Mouse (Mus musculus) retina, postnatal 7 days (tissue): ENCODE results near the gene Kptn.

Experiments
- DNase-seq: peaks from one replicate; pipeline ENCODE4 v3.0.0-alpha.2; 2012; ENCODE audit warnings: low read depth, low spot score

The Kptn gene

DNA sequence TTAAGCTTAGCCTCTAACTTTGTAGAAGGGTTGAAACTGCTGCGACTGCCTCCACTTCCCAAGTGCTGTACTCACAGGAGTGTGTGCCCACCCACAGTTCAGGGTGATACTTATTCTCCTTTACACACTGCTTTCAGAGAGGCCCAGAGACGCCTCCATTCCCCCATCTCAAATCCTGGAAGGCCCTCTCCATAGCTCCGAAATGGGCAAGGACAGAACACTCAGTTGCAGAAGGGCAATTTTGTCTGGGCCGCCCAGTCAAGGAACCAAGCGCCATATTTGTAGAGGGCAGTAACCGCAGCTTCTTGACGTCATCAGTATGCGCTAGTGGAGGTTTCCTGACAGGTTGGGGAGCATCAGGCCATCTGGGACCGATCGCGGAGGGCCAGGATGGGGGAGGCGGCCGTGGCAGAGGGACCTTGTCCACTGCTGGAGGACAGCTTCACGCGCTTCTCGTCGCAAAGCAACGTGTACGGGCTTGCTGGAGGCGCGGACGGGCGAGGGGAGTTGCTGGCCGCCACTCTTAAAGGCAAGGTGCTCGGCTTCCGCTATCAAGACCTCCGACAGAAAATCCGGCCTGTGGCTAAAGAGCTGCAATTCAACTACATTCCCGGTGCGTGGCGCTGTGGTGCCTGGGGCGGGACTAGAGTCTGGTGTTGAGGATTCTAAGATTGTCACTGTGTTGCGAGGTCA lies at the start of gene Kptn:
TSS of gene Kptn (plus strand) at position 327 of the 693 bp plus-strand sequence.
- peak; percentile 90 for DNase-seq

GRCm38 (mm10) chr7:16070846-16071245 lies 48.8 kb upstream of the Kptn start:
- DNase-seq, result no peak

DNA sequence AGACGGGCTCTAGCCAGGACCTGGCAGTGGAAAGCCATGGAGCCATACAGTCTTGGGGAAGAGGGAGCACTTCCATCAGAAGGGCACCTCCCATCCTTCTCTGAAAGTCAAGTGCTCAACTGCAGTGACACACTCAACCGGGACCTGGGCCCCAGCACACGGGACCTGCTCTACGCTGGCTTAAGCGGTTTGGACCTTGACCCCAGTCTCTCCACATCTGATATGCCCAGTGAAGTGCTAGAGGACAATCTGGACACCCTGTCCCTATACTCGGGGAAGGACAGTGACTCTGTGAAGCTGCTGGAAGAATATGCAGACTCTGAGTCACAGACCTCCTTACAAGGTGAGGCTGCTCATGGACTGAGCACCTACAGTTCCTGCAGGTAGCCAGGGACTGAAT lies 47.8 kb upstream of the Kptn start:
- DNase-seq, result no peak

- no peak for DNase-seq
Measured at GRCm38 (mm10) chr7:16079947-16080346, 39.7 kb upstream of the Kptn start.

DNA sequence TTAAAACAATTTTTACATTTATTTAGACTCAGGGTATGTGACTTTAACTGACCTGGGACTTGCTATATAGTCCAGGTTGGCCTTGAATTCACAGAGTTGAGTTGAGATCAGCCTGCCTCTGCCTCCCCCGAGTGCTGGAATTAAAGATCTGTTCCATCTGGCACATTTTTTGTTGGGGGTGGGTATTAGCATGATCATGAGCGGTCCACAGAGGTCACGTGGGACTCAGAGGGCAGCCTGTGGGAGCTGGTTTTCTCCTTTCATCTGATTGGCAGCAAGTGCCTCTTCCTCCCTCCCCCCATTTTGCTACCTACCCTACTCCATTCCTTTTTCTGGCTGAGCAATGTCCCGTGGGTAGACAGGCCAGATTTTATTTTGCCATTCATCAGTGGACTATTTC lies 39.1 kb upstream of the Kptn start:
- DNase-seq, result no peak

GRCm38 (mm10) chr7:16083361-16083760 lies 36.3 kb upstream of the Kptn start:
- no peak for DNase-seq

DNA sequence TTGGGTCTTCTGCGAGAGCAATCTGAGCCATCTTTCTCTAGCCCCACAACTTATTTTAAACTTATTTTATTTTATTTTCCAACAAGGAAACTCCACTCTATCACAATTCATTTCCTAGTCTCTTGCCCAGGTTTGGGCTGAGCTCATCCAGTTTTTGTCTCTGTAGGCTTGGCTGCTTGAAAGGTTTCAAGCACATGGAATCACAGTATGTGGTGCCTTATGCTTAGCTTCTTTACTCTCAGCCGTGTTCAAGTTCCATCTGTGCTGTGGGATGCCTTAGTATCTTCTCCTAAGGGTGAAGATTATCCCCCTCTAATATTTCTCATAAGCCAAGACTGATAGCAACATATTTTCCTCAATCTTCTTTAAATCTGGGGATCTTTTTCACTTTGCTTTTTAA lies 32.1 kb upstream of the Kptn start:
- DNase-seq, result no peak

DNA sequence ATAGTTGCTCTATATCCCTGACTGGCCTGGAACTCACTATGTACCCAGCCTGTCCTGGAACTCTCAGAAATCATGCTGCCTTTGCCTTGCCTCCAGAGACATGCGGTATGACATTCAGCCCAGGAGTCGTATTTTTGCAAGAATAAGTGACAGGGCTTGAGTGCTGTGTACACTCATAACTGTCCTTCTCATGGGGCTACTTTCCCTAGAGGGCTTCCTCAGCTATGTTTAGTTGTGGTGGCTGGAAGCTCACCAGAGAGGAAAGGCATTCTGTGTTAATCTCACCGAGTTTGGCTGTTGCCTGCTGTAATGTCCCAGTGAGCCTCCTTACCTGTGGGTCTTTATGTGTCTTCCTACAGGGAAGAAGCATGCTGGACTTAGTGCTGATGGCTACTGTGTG lies 25.1 kb upstream of the Kptn start:
- DNase-seq, result no peak

DNA sequence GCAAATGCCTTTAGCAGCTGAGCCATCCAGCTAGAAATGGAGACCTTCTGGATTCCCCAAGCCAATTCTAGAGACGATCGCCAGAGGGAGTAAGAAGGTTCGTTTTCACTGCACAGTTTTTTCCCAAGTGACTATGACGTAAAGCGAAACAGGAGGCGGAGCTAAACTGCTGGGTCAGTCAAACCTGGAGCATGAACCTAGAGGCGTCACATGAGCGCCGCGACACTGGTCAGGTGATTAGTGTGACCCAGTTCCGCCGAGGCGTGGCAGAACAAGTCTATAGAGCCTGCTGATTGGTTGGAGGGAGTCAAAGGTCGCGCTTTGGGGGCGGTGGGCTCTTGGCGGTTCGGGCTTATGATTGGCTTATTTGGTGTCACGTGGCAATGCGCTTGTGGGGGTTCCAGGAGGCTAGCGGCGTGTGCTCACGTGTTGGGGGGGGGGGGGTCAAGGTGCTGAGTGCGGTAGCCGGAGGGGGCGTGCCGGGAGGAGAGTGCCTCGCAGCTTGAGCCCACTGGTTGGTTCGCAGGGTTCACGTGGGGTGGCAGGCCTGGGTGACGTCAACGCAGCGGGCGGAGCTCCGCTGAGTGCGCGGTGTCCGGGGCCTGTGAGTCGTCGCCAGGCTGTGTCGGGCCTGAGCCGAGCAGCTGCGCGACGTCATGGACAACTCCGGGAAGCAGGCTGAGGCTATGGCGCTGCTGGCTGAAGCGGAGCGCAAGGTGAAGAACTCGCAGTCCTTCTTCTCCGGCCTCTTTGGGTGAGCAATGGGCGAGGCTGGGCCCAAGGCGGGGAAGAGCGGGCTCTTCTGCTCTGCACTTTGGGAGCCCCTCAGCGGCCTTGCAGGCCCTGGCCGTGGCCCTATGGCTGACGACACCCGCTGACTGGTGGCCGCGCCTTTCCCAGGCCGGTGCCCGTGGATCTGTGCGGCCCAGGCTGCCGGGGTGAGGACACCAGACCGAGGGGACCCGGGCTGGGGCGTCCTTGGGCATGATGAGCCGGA lies 21.4 kb upstream of the Kptn start, which contains the start of gene Napa:
TSS of gene Napa (plus strand) at position 438 of the 997 bp plus-strand sequence.
- DNase-seq, result peak; percentile 99

DNA sequence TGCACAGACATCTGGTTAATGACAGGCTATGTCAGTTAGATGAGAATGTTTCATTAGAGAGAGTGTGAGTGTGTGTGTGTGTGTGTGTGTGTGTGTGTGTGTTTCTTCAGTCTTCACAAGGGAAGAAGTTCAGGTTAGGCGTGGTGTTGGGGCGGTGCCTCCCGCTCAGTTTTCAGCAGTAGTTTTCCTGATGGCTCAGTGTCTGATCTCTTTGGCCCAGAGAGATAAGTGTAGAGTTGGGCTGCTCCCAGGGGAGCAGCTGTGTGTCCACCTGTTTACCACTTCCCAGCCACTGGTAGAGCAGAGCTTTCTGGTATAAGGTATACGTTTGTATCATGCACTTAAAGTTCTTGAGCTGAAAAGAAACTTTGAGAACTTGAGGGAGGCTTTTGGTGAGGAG lies 19.8 kb upstream of the Kptn start:
- no peak for DNase-seq

DNA sequence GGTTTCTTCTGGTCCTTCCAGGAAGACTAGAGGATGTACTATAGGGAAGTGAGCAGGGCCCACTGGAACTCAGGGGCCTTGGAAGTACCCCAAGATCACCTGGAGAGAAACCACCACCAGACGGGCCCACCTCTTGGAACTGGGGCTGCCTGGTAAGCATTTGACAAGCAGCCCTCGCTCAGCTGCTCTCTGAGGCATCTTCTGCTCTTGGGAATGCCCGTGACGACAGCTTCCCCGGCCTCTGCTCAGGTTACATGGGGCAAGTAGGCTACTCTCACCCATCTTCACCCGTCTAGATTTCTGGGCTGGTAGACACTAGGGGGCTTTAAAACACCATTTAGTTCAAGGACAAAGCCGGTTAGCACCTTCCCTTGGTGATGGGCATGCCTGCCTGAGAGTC lies 18.6 kb upstream of the Kptn start:
- no peak for DNase-seq

- no peak for DNase-seq
Measured at GRCm38 (mm10) chr7:16101726-16102475, 17.8 kb upstream of the Kptn start.

DNA sequence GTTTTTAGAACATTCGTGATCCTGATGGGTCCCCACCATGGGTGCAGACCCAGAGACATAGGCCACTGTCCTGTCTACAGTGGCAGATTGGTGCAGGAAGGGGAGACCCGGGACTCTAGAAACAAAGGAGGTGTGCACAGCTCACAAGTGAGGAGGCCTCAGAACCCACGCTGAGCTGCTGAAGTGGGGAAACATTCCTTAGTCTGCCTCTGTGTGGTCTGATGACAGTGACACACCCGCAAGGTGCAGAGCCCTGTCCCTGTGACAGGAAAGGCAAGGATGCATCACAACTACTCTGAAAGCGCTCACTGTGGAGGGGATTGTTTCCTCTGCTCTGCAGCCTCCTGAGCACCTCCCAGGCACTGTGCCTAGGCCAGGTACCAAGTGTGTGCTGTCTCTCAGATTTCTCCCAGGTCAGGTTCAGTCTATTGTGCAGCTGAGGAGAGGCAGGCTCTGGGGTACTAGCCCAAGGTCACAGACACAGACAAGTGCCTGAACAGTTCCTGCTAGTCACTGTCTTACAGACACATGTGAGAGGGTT lies 16.9 kb upstream of the Kptn start:
- no peak for DNase-seq

DNA sequence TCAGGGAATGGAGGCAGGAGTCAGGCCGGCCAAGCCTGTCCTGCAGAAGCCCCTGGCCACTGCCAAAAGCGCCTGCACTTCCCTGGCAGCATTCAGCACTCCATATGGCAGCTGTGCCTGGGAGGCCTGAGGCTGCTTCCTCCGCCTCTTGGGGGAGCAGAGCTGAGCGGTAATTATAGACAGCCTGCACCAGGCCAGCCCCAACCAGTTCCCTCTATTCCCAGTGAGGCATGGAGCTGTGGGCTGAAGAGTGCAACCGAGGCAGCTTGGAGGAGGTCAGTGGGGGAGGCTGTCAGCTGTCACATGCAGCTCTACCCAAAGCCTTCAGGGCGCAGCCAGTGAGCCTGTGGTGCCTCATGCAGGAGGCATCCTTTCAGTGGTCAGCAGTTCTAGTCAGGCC lies 15.9 kb upstream of the Kptn start:
- no peak for DNase-seq

DNA sequence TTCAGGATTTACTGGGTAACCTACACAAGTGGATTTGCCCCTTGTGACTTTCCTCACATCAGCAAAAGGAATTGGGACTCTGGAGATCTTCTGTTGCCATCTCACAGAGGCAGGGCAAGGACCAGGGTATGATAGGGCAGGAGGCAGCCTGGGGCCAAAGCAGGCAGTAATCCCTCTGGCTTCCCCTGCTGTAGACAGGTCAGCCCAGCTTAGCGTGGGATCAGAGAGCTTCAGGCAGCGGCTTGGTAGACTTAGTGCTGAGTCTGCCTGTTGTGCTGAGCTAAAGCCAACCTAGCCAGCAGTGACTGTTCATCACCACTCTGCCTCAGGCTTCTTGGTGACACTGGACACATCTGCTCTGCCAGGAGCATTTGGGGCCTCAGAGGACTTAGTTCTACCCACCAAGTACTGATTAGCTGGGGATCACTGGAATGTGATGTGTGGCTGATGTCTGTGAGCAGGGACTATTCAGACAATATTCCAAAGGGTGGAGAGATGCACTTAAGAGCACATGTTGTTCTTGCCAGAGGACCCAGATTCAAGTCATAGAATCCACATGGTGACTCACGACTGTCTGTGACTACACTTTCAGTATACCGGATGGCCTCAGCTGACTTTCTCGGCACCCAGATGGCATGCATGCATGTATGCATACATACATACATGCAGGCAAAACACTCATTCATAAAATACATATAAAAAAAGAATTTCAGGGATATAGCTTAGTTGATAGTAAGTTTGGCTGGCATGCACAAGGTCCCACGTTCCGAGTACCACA lies 14.9 kb upstream of the Kptn start:
- DNase-seq, result peak; percentile 65

DNA sequence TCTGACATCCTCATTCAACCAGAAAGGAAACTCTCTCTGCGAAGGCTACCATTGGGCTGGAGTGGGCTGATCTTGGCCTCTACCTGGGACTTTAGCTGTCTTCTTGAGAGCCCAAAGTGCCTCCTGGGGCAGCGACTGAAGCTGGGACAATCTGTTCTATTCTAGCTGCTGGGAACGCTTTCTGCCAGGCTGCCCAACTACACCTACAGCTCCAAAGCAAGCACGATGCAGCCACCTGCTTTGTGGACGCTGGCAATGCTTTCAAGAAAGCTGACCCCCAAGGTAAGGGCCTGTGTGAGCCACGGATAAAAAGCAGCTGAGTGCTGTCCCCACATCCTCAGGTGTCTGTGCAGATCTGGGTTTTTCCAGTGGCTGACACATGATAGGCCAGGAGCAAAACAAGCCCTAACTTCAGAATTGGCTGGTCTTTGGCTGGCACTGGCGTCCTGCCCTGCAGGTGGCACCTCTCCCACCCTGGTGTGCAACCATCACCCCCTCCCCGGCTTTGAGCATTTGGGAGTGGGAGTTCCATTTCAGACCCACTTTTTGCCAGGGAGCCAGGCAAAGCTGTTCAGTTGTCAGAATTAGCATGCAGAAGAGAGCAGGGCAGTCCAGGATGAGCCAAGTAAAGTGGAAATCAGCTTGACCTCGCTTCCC lies 10.7 kb upstream of the Kptn start:
- DNase-seq, result no peak

- no peak for DNase-seq
Measured at GRCm38 (mm10) chr7:16110158-16110557, 9.5 kb upstream of the Kptn start.

- DNase-seq, result no peak
Measured at GRCm38 (mm10) chr7:16111284-16112090, 8.2 kb upstream of the Kptn start.

- no peak for DNase-seq
Measured at GRCm38 (mm10) chr7:16116418-16116817, 3.3 kb upstream of the Kptn start.

DNA sequence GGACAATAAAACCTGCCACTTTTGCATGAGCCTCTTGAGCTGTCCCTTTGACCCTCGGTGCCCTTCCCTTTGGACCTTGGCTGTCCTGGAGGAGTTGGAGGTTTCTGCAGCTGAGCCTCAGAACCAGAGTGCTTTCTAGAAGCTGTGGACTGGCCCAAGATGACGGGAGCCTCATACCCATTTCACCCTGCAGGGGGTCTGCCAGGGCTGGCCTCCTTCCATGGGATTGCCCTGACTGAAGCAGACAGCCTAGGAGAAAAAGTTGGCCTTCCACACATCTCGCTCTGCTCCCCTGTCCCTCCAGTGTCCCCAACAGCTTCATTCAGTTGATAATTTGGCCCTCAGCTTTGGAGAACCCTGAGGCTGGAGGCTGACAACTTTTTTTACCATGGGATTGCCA lies 2.6 kb upstream of the Kptn start:
- no peak for DNase-seq
